In genomic region chr13:96983251-96984126, GRCm38 (mm10) we compare ENCODE assay signal across 7 mouse cellular contexts. TPM values are rescaled to one million over a fixed set of nuclear protein-coding genes. Genes with fewer than 3 reads are reported as not detected.
A peak's percentile ranks its signal among the peaks of the same experiment; 100 is the strongest.
DNase-seq lines count a peak whose midpoint lies in the region; ATAC-seq and TF ChIP-seq lines count a peak whose summit lies in the region.

No protein-coding gene starts in this region.

- ATAC-seq in midbrain, embryonic 14.5 days (ENCODE audit: low FRiP score, low TSS enrichment) = no peak
- no peak for ATAC-seq in midbrain, postnatal 0 days (ENCODE audit: low FRiP score)
- ATAC-seq in granulocyte monocyte progenitor cell, adult 5-6 weeks (replicated peaks; ENCODE audit: poor library complexity, severe bottlenecking) = peak; percentile 93
- ATAC-seq in limb, embryonic 11.5 days (ENCODE audit: insufficient number of reproducible peaks, low FRiP score, low TSS enrichment, low read depth) = no peak
- no peak for ATAC-seq in stomach, embryonic 16.5 days (ENCODE audit: insufficient read depth, low FRiP score)

- H3K27ac ChIP-seq in midbrain, embryonic 14.5 days (replicated peaks; ENCODE audit: low read depth, low read length) = no peak overlapping the region
- no peak overlapping the region for H3K27ac ChIP-seq in midbrain, postnatal 0 days (ENCODE audit: low read depth, low read length)
- no peak overlapping the region for H3K27ac ChIP-seq in limb, embryonic 11.5 days (replicated peaks; ENCODE audit: low read depth, low read length)
- H3K27ac ChIP-seq in stomach, embryonic 16.5 days (ENCODE audit: low read length) = no peak overlapping the region

- no peak overlapping the region for H3K4me3 ChIP-seq in midbrain, embryonic 14.5 days (replicated peaks; ENCODE audit: low read depth, low read length)
- H3K4me3 ChIP-seq in midbrain, postnatal 0 days (ENCODE audit: low read depth, low read length) = no peak overlapping the region
- no peak overlapping the region for H3K4me3 ChIP-seq in limb, embryonic 11.5 days (ENCODE audit: low read depth, low read length)
- H3K4me3 ChIP-seq in stomach, embryonic 16.5 days (replicated peaks; ENCODE audit: low read length) = no peak overlapping the region

- H3K9me3 ChIP-seq in midbrain, embryonic 14.5 days (ENCODE audit: control insufficient read depth, low read length) = no peaks in the 10 kb centered on the region
- H3K9me3 ChIP-seq in midbrain, postnatal 0 days (ENCODE audit: low read length) = no peaks in the 10 kb centered on the region
- H3K9me3 ChIP-seq in limb, embryonic 11.5 days (ENCODE audit: control insufficient read depth, low read length) = no peaks in the 10 kb centered on the region
- no peaks in the 10 kb centered on the region for H3K9me3 ChIP-seq in stomach, embryonic 16.5 days (replicated peaks; ENCODE audit: control insufficient read depth, low read length)

- H3K9ac ChIP-seq in midbrain, embryonic 14.5 days (replicated peaks; ENCODE audit: low read length) = no peak overlapping the region
- no peak overlapping the region for H3K9ac ChIP-seq in midbrain, postnatal 0 days (replicated peaks; ENCODE audit: low read length, poor library complexity, severe bottlenecking)
- H3K9ac ChIP-seq in limb, embryonic 11.5 days (ENCODE audit: low read length) = no peak overlapping the region
- no peak overlapping the region for H3K9ac ChIP-seq in stomach, embryonic 16.5 days (ENCODE audit: low read length)

- no peaks in the 10 kb centered on the region for H3K36me3 ChIP-seq in midbrain, embryonic 14.5 days (ENCODE audit: control insufficient read depth, insufficient read depth, low read length)
- H3K36me3 ChIP-seq in midbrain, postnatal 0 days (ENCODE audit: insufficient read depth, low read length) = no peaks in the 10 kb centered on the region
- no peaks in the 10 kb centered on the region for H3K36me3 ChIP-seq in limb, embryonic 11.5 days (ENCODE audit: control insufficient read depth, insufficient read depth, low read length)
- no peaks in the 10 kb centered on the region for H3K36me3 ChIP-seq in stomach, embryonic 16.5 days (ENCODE audit: control insufficient read depth, insufficient read depth, low read length)

- H3K27me3 ChIP-seq in midbrain, embryonic 14.5 days (ENCODE audit: control insufficient read depth, insufficient read depth, low read length) = no peaks in the 10 kb centered on the region
- no peaks in the 10 kb centered on the region for H3K27me3 ChIP-seq in midbrain, postnatal 0 days (ENCODE audit: insufficient read depth, low read length)
- H3K27me3 ChIP-seq in limb, embryonic 11.5 days (ENCODE audit: control insufficient read depth, insufficient read depth, low read length) = no peaks in the 10 kb centered on the region
- no peaks in the 10 kb centered on the region for H3K27me3 ChIP-seq in stomach, embryonic 16.5 days (ENCODE audit: control insufficient read depth, insufficient read depth, low read length)

- 64% methylated on average over 26 of the region's 26 CpGs for WGBS in midbrain, embryonic 14.5 days
- WGBS in midbrain, postnatal 0 days = 58% methylated on average over 26 of the region's 26 CpGs
- 51% methylated on average over 26 of the region's 26 CpGs for WGBS in limb, embryonic 11.5 days
- 48% methylated on average over 26 of the region's 26 CpGs for WGBS in stomach, embryonic 16.5 days

- H3K4me2 ChIP-seq in midbrain, embryonic 14.5 days (ENCODE audit: low read length) = 0 out of 2 replicates have a peak overlapping the region, but pooled peaks have one; percentile 3
- no peak overlapping the region for H3K4me2 ChIP-seq in midbrain, postnatal 0 days (ENCODE audit: low read depth, low read length, poor library complexity, severe bottlenecking)
- H3K4me2 ChIP-seq in limb, embryonic 11.5 days (ENCODE audit: low read depth, severe bottlenecking) = no peak overlapping the region
- H3K4me2 ChIP-seq in stomach, embryonic 16.5 days (ENCODE audit: low read depth, low read length) = peak overlapping the region; percentile 16

- TF ChIP-seq CTCF in midbrain, postnatal 0 days (IDR thresholded peaks at IDR 0.05) = no peak

- H3K4me1 ChIP-seq in midbrain, embryonic 14.5 days (ENCODE audit: control insufficient read depth, insufficient read depth, low read length) = no peaks in the 10 kb centered on the region
- H3K4me1 ChIP-seq in midbrain, postnatal 0 days (ENCODE audit: insufficient read depth, low read length) = no peaks in the 10 kb centered on the region
- H3K4me1 ChIP-seq in limb, embryonic 11.5 days (ENCODE audit: control insufficient read depth, insufficient read depth, low read length) = no peaks in the 10 kb centered on the region; the same call in 1 of the 2 replicates
- H3K4me1 ChIP-seq in stomach, embryonic 16.5 days (ENCODE audit: control insufficient read depth, insufficient read depth, low read length) = no peaks in the 10 kb centered on the region; the same call in 1 of the 2 replicates

- DNase-seq in midbrain, embryonic 14.5 days = no peak
- no peak for DNase-seq in midbrain, postnatal 0 days (ENCODE audit: low spot score)
- DNase-seq in limb, embryonic 11.5 days (ENCODE audit: low spot score) = peak; percentile 36
- DNase-seq in cerebellum, adult 8-10 months = no peak
- no peak for DNase-seq in urinary bladder, postnatal 25 days (ENCODE audit: low spot score)

RNA-seq across cellular contexts. Expression of gene 1700029F12Rik, which starts 50.7 kb away (rescaled TPM):
- polyA plus RNA-seq in midbrain, embryonic 14.5 days (2014; fragmentation: Nextera tagmentation; extraction: Ambion mirVana) = not detected in 2 replicates
- not detected in 2 replicates for total RNA-seq in midbrain, postnatal 0 days (2014; rRNA removed)
- not detected in 2 replicates for polyA plus RNA-seq in midbrain, postnatal 0 days (2015; fragmentation: Nextera tagmentation; extraction: Ambion mirVana)
- not detected in 2 replicates for total RNA-seq in granulocyte monocyte progenitor cell, adult 5-6 weeks (2014; fragmentation: Nextera tagmentation)
- not detected in 2 replicates for total RNA-seq in granulocyte monocyte progenitor cell, adult 5-6 weeks (2017)
- not detected in 2 replicates for polyA plus RNA-seq in limb, embryonic 11.5 days (2014; fragmentation: Nextera tagmentation; extraction: Ambion mirVana)
- polyA plus RNA-seq in stomach, embryonic 16.5 days (2015; fragmentation: Nextera tagmentation; extraction: Ambion mirVana) = not detected in 2 replicates

RNA-seq across cellular contexts. Expression of gene Gcnt4, which starts 59.0 kb away (rescaled TPM):
- polyA plus RNA-seq in midbrain, embryonic 14.5 days (2014; fragmentation: Nextera tagmentation; extraction: Ambion mirVana) = 0.07 and 0.14 TPM in 2 replicates
- 0.47 and 0.93 TPM in 2 replicates for total RNA-seq in midbrain, postnatal 0 days (2014; rRNA removed)
- 0.22 and 0.26 TPM in 2 replicates for polyA plus RNA-seq in midbrain, postnatal 0 days (2015; fragmentation: Nextera tagmentation; extraction: Ambion mirVana)
- total RNA-seq in granulocyte monocyte progenitor cell, adult 5-6 weeks (2014; fragmentation: Nextera tagmentation) = 0.69 and 1.1 TPM in 2 replicates
- 0.65 and 0.88 TPM in 2 replicates for total RNA-seq in granulocyte monocyte progenitor cell, adult 5-6 weeks (2017)
- polyA plus RNA-seq in limb, embryonic 11.5 days (2014; fragmentation: Nextera tagmentation; extraction: Ambion mirVana) = 0.23 and 0.24 TPM in 2 replicates
- polyA plus RNA-seq in stomach, embryonic 16.5 days (2015; fragmentation: Nextera tagmentation; extraction: Ambion mirVana) = 1.8 and 2.1 TPM in 2 replicates

Comparison
In these comparisons a context has a peak if more than half of its experiments do, and no peak if none do; other contexts are left out.
1. H3K4me2 ChIP-seq: peak in midbrain, embryonic 14.5 days (single experiment) and stomach, embryonic 16.5 days (single experiment); none in midbrain, postnatal 0 days (single experiment) and limb, embryonic 11.5 days (single experiment).